Mouse (Mus musculus) liver, embryonic 12.5 days (tissue): ENCODE data around the gene Wdr60. TPM values are rescaled to one million over a fixed set of nuclear protein-coding genes. Genes with fewer than 3 reads are reported as not detected.
"Not testable (repeated sequence)": the region's sequence is repeated elsewhere in the genome, so short reads cannot be mapped to it uniquely, and the experiment has no call there.

ENCODE experiments used
- ATAC-seq: fragments of 200-750 bp; cut with Nextera tagmentation; 2 replicates; pipeline ENCODE4 v1.8.0; 2017; ENCODE audit warnings: moderate number of reproducible peaks, mild to moderate bottlenecking, moderate library complexity
- H3K27ac ChIP-seq: fragments of 300-500 bp; sonication (generic); 2 replicates; pipeline ENCODE4 v1.5.1; 2016; ENCODE audit warnings: mild to moderate bottlenecking
- H3K27me3 ChIP-seq: fragments of 300-500 bp; sonication (generic); replicated peaks from 2 replicates; pipeline ENCODE4 v1.6.1; 2016; ENCODE audit warnings: mild to moderate bottlenecking, moderate library complexity
- H3K36me3 ChIP-seq: fragments of 300-500 bp; sonication (generic); 2 replicates; pipeline ENCODE4 v1.6.1; 2016; ENCODE audit warnings: mild to moderate bottlenecking, moderate library complexity
- H3K4me1 ChIP-seq: fragments of 300-500 bp; sonication (generic); 2 replicates; pipeline ENCODE4 v1.6.1; 2016
- H3K4me2 ChIP-seq: fragments of 300-500 bp; sonication (generic); 2 replicates; pipeline ENCODE4 v1.6.1; 2016; ENCODE audit warnings: mild to moderate bottlenecking, moderate library complexity
- H3K4me3 ChIP-seq: fragments of 300-500 bp; sonication (generic); 2 replicates; pipeline ENCODE4 v1.5.1; 2016; ENCODE audit warnings: mild to moderate bottlenecking, moderate library complexity
- H3K9ac ChIP-seq: fragments of 300-500 bp; sonication (generic); 2 replicates; pipeline ENCODE4 v1.6.1; 2016; ENCODE audit warnings: mild to moderate bottlenecking, moderate library complexity
- H3K9me3 ChIP-seq: fragments of 300-500 bp; sonication (generic); replicated peaks from 2 replicates; pipeline ENCODE4 v1.6.1; 2016; ENCODE audit warnings: mild to moderate bottlenecking, moderate library complexity
- WGBS: fragments of 180-500 bp; shearing (Covaris S2); methylation state at CpG from one replicate; pipeline ENCODE4 v1.1.7; 2016; ENCODE audit not compliant: insufficient replicate concordance; 5-methylcytosine and 5-hydroxymethylcytosine counted together
- polyA plus RNA-seq: library from polyadenylated mRNA; unstranded; fragments of >200 nt; fragmentation: Nextera tagmentation; extraction: Ambion mirVana; gene quantifications from 2 replicates; pipeline ENCODE4 v1.2.1, GENCODE M21; 2016

Wdr60 gene
- polyA plus RNA-seq, 1 experiment from 2014 or later: 5.9 TPM

GRCm38 (mm10) chr12:116280653-116281364, 18.0 kb upstream of the Wdr60 start, which contains the start of gene Esyt2:
Gene Esyt2, plus strand, starts transcription at chr12:116281196.
- Histone ChIP-seq H3K27ac (peak within 1 kb of the TSS; percentile 97), H3K36me3 (no peaks in the 10 kb centered on the region), H3K4me2 (peak within 1 kb of the TSS; percentile 91), H3K4me3 (peak within 1 kb of the TSS; percentile 91), H3K27me3 (no peaks in the 10 kb centered on the region), H3K9me3 (no peaks in the 10 kb centered on the region), H3K4me1 (peaks cover 63% of the 10 kb centered on the region), H3K9ac (peak within 1 kb of the TSS; percentile 97)
- under 1% methylated on average over 67 of the region's 68 CpGs for WGBS
- ATAC-seq: peak; percentile 91

- peak overlapping the region; percentile 91 for H3K4me3 ChIP-seq
- H3K4me1 ChIP-seq: peaks cover 66% of the 10 kb centered on the region
- no peaks in the 10 kb centered on the region for H3K9me3 ChIP-seq
- no peaks in the 10 kb centered on the region for H3K27me3 ChIP-seq
- H3K4me2 ChIP-seq: peak overlapping the region; percentile 91
- peak overlapping the region; percentile 97 for H3K9ac ChIP-seq
- no peaks in the 10 kb centered on the region for H3K36me3 ChIP-seq
- WGBS: 2% methylated on average over 7 of the region's 7 CpGs
- H3K27ac ChIP-seq: peak overlapping the region; percentile 97
- no peak for ATAC-seq
Measured at GRCm38 (mm10) chr12:116280149-116280652, 17.4 kb upstream of the Wdr60 start.

- Histone ChIP-seq H3K4me2 (peak overlapping the region; percentile 91; the same call in 1 of the 2 replicates), H3K4me3 (no peak overlapping the region), H3K9ac (no peak overlapping the region), H3K36me3 (no peaks in the 10 kb centered on the region), H3K27ac (peak overlapping the region; percentile 36; the same call in 1 of the 2 replicates), H3K4me1 (peaks cover 66% of the 10 kb centered on the region), H3K9me3 (no peaks in the 10 kb centered on the region), H3K27me3 (no peaks in the 10 kb centered on the region)
- WGBS: 86% methylated on average over 2 of the region's 2 CpGs
- no peak for ATAC-seq
Measured at GRCm38 (mm10) chr12:116279181-116279580, 16.4 kb upstream of the Wdr60 start.

GRCm38 (mm10) chr12:116278541-116278940, 15.7 kb upstream of the Wdr60 start:
- no peaks in the 10 kb centered on the region for H3K27me3 ChIP-seq
- no peak overlapping the region for H3K4me3 ChIP-seq
- peak overlapping the region; percentile 73 for H3K27ac ChIP-seq
- 67% methylated on average over 1 of the region's 1 CpGs for WGBS
- no peaks in the 10 kb centered on the region for H3K36me3 ChIP-seq
- H3K4me1 ChIP-seq: peaks cover 62% of the 10 kb centered on the region
- no peaks in the 10 kb centered on the region for H3K9me3 ChIP-seq
- no peak overlapping the region for H3K4me2 ChIP-seq
- H3K9ac ChIP-seq: no peak overlapping the region
- no peak for ATAC-seq

GRCm38 (mm10) chr12:116276961-116277360, 14.1 kb upstream of the Wdr60 start:
- Histone ChIP-seq H3K4me3 (no peak overlapping the region), H3K36me3 (no peaks in the 10 kb centered on the region), H3K4me1 (peaks cover 55% of the 10 kb centered on the region), H3K4me2 (peak overlapping the region; percentile 37), H3K27me3 (no peaks in the 10 kb centered on the region), H3K9ac (no peak overlapping the region), H3K9me3 (no peaks in the 10 kb centered on the region), H3K27ac (peak overlapping the region; percentile 76)
- WGBS: 7% methylated on average over 2 of the region's 2 CpGs
- no peak for ATAC-seq

- ATAC-seq: no peak
- WGBS: 73% methylated on average over 4 of the region's 4 CpGs
- Histone ChIP-seq H3K27ac (no peak overlapping the region), H3K9me3 (no peaks in the 10 kb centered on the region), H3K4me2 (no peak overlapping the region), H3K9ac (no peak overlapping the region), H3K36me3 (no peaks in the 10 kb centered on the region), H3K4me3 (no peak overlapping the region), H3K27me3 (no peaks in the 10 kb centered on the region), H3K4me1 (peaks cover 52% of the 10 kb centered on the region)
Measured at GRCm38 (mm10) chr12:116275631-116276030, 12.8 kb upstream of the Wdr60 start.

GRCm38 (mm10) chr12:116275086-116275485, 12.3 kb upstream of the Wdr60 start, which contains the start of gene Gm11027:
Gene Gm11027, plus strand, starts transcription at chr12:116275386.
- H3K4me3 ChIP-seq, H3K27ac ChIP-seq, ATAC-seq, H3K9ac ChIP-seq, H3K9me3 ChIP-seq, H3K4me2 ChIP-seq, H3K27me3 ChIP-seq, H3K36me3 ChIP-seq: not testable (repeated sequence)
- H3K4me1 ChIP-seq: peaks cover 54% of the 10 kb centered on the region
- WGBS: 80% methylated on average over 2 of the region's 2 CpGs

- H3K4me1 ChIP-seq: peaks cover 51% of the 10 kb centered on the region
- no peak for ATAC-seq
- no peaks in the 10 kb centered on the region for H3K36me3 ChIP-seq
- no peaks in the 10 kb centered on the region for H3K27me3 ChIP-seq
- H3K4me3 ChIP-seq: no peak overlapping the region
- WGBS: 51% methylated on average over 1 of the region's 1 CpGs
- no peaks in the 10 kb centered on the region for H3K9me3 ChIP-seq
- no peak overlapping the region for H3K9ac ChIP-seq
- no peak overlapping the region for H3K27ac ChIP-seq
- H3K4me2 ChIP-seq: no peak overlapping the region
Measured at GRCm38 (mm10) chr12:116273733-116274132, 10.9 kb upstream of the Wdr60 start.

- H3K27me3 ChIP-seq: no peaks in the 10 kb centered on the region
- H3K9me3 ChIP-seq: no peaks in the 10 kb centered on the region
- H3K4me3 ChIP-seq: no peak overlapping the region
- no peak overlapping the region for H3K4me2 ChIP-seq
- no peak overlapping the region for H3K9ac ChIP-seq
- no peaks in the 10 kb centered on the region for H3K36me3 ChIP-seq
- 87% methylated on average over 2 of the region's 2 CpGs for WGBS
- no peak overlapping the region for H3K27ac ChIP-seq
- ATAC-seq: no peak
- peaks cover 24% of the 10 kb centered on the region for H3K4me1 ChIP-seq
Measured at GRCm38 (mm10) chr12:116271071-116271470, 8.2 kb upstream of the Wdr60 start.

GRCm38 (mm10) chr12:116270538-116270937, 7.7 kb upstream of the Wdr60 start:
- no peak overlapping the region for H3K4me3 ChIP-seq
- no peak overlapping the region for H3K4me2 ChIP-seq
- H3K9ac ChIP-seq: no peak overlapping the region
- no peak for ATAC-seq
- H3K36me3 ChIP-seq: no peaks in the 10 kb centered on the region
- no peaks in the 10 kb centered on the region for H3K9me3 ChIP-seq
- WGBS: 66% methylated on average over 1 of the region's 1 CpGs
- H3K27ac ChIP-seq: no peak overlapping the region
- peaks cover 22% of the 10 kb centered on the region for H3K4me1 ChIP-seq
- no peaks in the 10 kb centered on the region for H3K27me3 ChIP-seq

- H3K27me3 ChIP-seq: no peaks in the 10 kb centered on the region
- no peak overlapping the region for H3K9ac ChIP-seq
- H3K36me3 ChIP-seq: no peaks in the 10 kb centered on the region
- H3K4me3 ChIP-seq: no peak overlapping the region
- peaks cover 32% of the 10 kb centered on the region for H3K4me1 ChIP-seq
- H3K27ac ChIP-seq: 0 out of 2 replicates have a peak overlapping the region, but pooled peaks have one; percentile 18
- H3K4me2 ChIP-seq: no peak overlapping the region
- WGBS: 50% methylated on average over 5 of the region's 5 CpGs
- no peaks in the 10 kb centered on the region for H3K9me3 ChIP-seq
- ATAC-seq: peak; percentile 70
Measured at GRCm38 (mm10) chr12:116269450-116269849, 6.6 kb upstream of the Wdr60 start.

- Histone ChIP-seq H3K36me3 (no peaks in the 10 kb centered on the region), H3K27ac (peak overlapping the region; percentile 74), H3K4me3 (no peak overlapping the region), H3K9me3 (no peaks in the 10 kb centered on the region), H3K4me1 (peaks cover 39% of the 10 kb centered on the region), H3K4me2 (no peak overlapping the region), H3K27me3 (no peaks in the 10 kb centered on the region), H3K9ac (no peak overlapping the region)
- WGBS: 51% methylated on average over 2 of the region's 2 CpGs
- peak; percentile 59 for ATAC-seq
Measured at GRCm38 (mm10) chr12:116265275-116265674, 2.5 kb upstream of the Wdr60 start.
